Mouse (Mus musculus): ENCODE measurements around the gene Lax1.

DNA sequence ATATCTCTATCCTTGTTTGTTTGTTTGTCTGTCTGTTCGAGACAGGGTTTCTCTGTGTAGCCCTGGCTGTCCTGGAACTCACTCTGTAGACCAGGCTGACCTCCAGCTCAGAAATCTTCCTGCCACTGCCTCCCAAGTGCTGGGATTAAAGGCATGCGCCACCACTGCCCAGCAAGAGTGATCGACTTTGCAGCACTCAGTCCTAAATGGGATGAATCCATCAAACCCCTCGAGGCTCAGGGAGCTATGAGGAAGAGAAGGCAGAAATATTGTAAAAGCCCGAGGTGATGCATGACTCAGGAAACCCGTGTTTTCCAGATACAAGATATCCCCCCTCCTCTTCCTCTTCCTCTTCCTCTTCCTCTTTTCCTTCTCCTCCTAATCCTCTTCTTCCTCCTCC is 19.1 kb downstream of the Lax1 start:
- TF ChIP-seq TAL1 (IDR thresholded peaks at IDR 0.05; ENCODE audit: low read length) (no peak), GATA1 (IDR thresholded peaks at IDR 0.05; ENCODE audit: low read length) (no peak)
